Mouse (Mus musculus) cerebellum, adult 11-12 months (tissue): ENCODE measurements around the gene Doc2a.
A peak's percentile ranks its signal among the peaks of the same experiment; 100 is the strongest.
"Not testable (repeated sequence)": the region's sequence is repeated elsewhere in the genome, so short reads cannot be mapped to it uniquely, and the experiment has no call there.

ENCODE experiments used
- DNase-seq: peaks from one replicate; pipeline ENCODE4 v3.0.0; 2022

The Doc2a gene

DNA sequence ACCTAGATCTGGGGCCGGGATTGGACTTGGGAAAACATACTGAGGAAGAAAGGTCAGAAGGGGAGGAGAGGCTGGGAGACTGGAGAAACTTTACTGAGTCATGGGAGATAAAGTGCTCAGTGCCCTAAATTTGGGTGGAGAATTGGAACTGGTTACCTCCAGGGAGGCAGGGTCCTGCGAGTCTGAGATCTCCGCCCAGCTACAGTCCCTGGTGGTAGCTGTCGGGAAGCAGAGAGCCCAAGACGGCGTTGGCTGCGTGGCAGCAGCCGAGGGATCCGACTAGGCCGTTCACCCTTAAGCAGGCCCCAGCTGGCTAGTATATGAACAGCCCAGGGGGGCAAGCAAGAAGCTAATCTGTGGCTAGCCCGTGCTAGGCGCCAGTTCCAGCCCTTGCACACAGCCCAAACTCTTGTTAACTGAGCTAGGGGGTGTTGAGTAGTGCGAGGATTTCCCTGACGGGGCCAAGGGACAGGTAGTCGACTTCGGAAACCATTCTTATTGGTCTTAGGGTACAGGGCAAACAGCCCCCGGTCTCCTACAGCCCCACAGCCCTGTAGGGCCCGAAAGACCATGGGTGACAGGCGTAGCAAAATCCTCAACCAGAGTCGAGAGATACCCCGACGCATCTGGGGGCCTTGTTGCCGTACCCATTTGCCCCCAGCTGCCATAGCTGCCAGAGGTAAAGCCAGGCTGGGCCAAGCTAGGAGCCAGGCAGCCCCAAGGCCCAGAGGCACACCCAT, 22.7 kb downstream of the Doc2a start:
- no peak for DNase-seq

DNA sequence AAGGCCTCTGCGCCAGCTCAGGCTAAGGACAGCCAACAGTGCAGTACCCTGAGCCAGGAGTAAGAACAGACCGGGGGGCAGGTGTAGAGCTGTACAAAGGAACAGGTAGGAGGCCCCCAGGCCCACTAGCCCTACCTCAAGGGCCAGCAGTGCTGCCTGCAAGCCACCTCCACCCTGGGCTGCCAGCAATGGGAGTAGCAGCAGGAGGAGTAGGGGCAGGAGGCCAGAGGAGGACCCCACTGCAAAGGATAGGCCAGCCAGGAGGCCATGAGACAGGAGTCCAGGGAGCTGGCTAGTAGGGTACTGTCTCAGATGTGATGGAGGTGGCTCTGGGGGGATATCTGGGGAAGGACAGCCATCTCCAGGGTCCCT, 23.3 kb downstream of the Doc2a start:
- no peak for DNase-seq

- no peak for DNase-seq
Observed at GRCm38 (mm10) chr7:126877239-126877638, 30.0 kb downstream of the Doc2a start.

GRCm38 (mm10) chr7:126881040-126881439, 33.8 kb downstream of the Doc2a start:
- DNase-seq: no peak

DNA sequence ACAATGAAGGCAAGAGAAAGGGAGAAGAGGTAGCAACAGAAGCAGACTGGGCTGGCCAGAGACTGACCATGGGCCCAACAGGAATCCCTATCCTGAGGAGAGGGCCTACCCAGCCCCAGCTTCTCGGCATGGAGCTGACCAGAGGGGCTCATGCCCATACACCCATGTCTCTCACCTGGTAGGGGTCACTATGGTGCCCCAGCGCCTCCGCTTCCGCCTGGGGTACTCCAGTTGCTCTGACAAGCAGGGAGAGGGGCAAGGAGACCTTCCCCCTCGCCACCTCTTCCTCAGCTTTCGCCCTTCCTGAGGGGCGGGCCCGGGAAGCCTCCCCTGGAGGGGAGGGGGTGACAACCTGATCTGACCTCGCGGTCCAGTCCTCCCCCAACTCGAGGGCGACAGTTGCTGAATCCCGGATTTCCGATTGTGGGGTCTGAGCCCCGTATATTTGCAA, 36.5 kb downstream of the Doc2a start:
- DNase-seq: peak; percentile 61

DNA sequence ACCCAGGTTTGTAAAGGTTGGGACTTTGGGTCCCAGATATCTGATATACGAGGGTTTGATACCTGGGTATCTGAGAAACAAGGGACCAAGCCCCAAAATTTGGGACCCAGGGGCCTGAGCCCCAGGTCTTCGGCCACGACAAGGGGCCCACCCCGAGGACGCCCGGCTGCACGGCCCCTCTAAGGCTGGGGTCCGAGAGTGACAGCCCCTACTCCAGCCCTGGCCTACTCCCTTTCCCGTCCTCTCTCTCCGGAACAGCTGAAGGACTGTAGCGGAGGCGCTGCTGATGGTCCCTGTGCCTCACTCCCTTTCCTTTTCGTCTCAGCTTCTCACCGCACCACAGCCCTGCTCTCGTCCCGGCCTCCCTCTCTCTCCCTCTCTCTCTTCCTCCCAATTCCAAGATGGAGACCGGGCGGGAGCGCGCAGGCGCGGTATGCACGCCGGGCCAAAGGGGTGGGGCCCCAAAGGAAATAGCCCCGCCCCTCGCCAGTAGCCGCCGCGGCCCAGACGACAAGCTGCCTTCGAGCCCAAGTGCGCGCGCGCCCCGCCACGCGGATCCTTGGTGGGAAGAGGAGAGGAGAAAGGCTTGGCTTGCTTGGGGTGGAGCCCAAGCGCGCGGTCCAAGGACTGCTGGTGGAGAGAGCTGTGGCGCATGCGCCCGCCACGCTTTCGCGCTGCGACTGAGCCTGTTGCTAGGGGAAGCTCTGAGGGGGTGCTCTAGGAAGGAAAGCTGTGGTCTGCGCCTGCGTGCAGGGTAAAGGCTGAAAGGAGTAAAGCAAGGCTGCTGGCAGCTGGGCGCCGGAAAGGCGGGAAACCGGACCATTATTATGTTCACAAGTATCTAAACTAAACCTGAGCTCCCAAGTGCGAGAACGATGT, 37.3 kb downstream of the Doc2a start, which contains the start of gene Taok2:
Gene Taok2, minus strand, starts transcription at position 418 of the 879 bp plus-strand sequence.
- DNase-seq: peak; percentile 99

DNA sequence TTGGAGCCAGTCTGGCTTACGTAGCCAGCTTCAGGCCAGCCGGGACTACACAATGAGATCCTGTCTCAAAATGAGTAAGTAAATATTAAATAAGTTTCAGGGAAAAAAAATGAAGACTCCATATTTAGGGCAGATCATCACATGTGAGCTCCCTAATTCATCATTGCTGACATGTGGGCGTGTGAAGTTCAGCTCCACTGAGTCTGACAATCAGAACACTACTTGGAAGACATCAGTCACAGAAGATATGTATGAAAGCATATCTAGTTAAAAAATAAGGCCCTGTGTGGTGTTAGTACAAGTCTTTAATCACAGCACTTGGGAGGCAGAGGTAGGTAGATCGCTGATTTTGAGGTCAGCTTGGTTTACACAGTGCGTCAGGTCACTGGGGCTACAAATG, 40.1 kb downstream of the Doc2a start:
- DNase-seq: no peak

- no peak for DNase-seq
Observed at GRCm38 (mm10) chr7:126888852-126889251, 41.6 kb downstream of the Doc2a start.

DNA sequence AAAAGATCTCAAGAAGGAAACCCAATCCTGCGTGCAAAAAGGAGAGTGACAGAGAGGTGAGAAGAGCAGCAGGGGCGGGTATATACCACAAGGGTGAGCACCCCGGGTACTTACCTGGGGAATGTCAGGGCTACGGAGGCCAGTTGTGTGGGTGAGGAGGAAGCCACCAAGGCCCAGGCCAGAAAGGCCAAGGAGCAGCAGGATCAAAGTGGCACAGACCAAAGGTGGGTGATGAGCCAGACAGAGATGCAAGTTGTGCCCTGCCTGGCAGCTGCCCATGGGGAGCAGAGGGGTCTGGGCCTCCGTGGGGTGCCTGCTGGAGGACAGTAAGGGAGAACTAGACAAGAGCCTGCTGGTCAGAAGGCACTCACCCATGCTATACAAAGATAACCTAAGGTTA, 49.7 kb downstream of the Doc2a start:
- peak; percentile 48 for DNase-seq

GRCm38 (mm10) chr7:126897390-126898101, 50.3 kb downstream of the Doc2a start:
- DNase-seq: no peak

GRCm38 (mm10) chr7:126898102-126898990, 51.1 kb downstream of the Doc2a start:
- peak; percentile 94 for DNase-seq

DNA sequence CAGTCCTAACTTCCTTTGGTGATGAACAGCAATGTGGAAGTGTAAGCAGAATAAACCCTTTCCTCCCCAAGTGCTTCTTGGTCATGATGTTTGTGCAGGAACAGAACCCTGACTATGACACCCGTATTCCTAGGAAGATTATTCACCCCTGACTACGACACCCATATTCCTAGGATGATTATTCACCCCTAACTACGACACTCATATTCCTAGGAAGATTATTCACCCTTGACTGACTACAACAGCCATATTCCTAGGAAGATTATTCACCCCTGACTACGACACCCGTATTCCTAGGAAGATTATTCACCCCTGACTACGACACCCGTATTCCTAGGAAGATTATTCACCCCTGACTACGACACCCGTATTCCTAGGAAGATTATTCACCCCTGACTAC, 52.6 kb downstream of the Doc2a start:
- not testable (repeated sequence) for DNase-seq
